In the genomic region with DNA sequence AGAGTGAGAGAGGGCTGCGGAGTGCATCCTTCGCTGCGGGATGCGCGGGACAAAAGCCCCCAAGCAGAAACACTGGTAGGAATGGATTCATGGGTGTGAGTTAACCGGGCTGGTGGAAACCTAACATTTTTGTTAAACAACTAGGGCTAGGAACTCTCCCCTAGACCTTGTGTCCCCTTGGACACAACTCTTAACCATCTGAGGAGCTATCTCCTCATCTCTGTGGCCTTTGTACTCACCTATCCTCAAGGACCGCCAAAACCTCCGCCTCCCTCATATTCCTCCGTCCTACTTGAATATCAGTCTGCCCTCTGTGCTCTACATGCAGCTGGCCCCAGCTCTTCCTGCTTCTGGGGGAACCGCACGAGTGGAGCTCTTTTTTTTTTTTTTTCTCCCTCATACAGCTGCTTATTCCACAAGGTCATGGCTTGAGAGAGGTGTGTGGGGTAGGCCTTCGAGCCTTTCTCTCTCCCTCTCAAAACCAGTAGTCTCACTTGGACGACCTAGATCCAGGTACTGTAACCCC, we compare ENCODE assay signal across 10 mouse cellular contexts. TPM values are rescaled to one million over a fixed set of nuclear protein-coding genes. Genes with fewer than 3 reads are reported as not detected.
DNase-seq lines count a peak whose midpoint lies in the region; ATAC-seq lines count a peak whose summit lies in the region.
"Had no signal": no experiment of that assay in that cellular context is flagged by ENCODE, and none has a peak within 500 bp of the region (broad histone marks: within the 10 kb centered on the region; RNA-seq: fewer than 3 reads in every experiment).

No protein-coding gene starts in this region.

- no peak for DNase-seq in kidney, postnatal 36 days
- DNase-seq in forebrain, embryonic 11.5 days (ENCODE audit: low spot score), result no peak
- peak; percentile 35 for DNase-seq in limb, embryonic 10.5 days (ENCODE audit: low spot score)
- DNase-seq in ovary, postnatal 14 days (ENCODE audit: low spot score), result no peak
- DNase-seq in right cerebral cortex, postnatal 25 days, result no peak
- no peak for DNase-seq in thymus, postnatal 25 days

- H3K9me3 ChIP-seq in kidney, embryonic 16.5 days (ENCODE audit: low read length), result no peaks in the 10 kb centered on the region
- H3K9me3 ChIP-seq in forebrain, embryonic 11.5 days (ENCODE audit: control insufficient read depth, low read length), result no peaks in the 10 kb centered on the region
- no peaks in the 10 kb centered on the region for H3K9me3 ChIP-seq in limb, embryonic 10.5 days (replicated peaks)
- H3K9me3 ChIP-seq in neural tube, embryonic 13.5 days, result no peaks in the 10 kb centered on the region
- H3K9me3 ChIP-seq: G1E had no signal

- WGBS in kidney, embryonic 16.5 days, result 20% methylated on average over 13 of the region's 13 CpGs
- WGBS in forebrain, embryonic 11.5 days, result 19% methylated on average over 13 of the region's 13 CpGs
- 32% methylated on average over 13 of the region's 13 CpGs for WGBS in limb, embryonic 10.5 days
- 25% methylated on average over 13 of the region's 13 CpGs for WGBS in neural tube, embryonic 13.5 days

- H3K4me1 ChIP-seq in kidney, embryonic 16.5 days (ENCODE audit: insufficient read depth, low read length), result 0 out of 2 replicates have a peak, but pooled peaks cover 6% of the 10 kb centered on the region
- peaks cover 7% of the 10 kb centered on the region; the same call in 1 of the 2 replicates for H3K4me1 ChIP-seq in forebrain, embryonic 11.5 days (replicated peaks; ENCODE audit: control insufficient read depth, insufficient read depth, low read length)
- peaks cover 19% of the 10 kb centered on the region for H3K4me1 ChIP-seq in limb, embryonic 10.5 days
- peaks cover 14% of the 10 kb centered on the region for H3K4me1 ChIP-seq in neural tube, embryonic 13.5 days (replicated peaks)

- no peak overlapping the region for H3K27ac ChIP-seq in kidney, embryonic 16.5 days (ENCODE audit: low read length)
- H3K27ac ChIP-seq in forebrain, embryonic 11.5 days (ENCODE audit: low read depth, low read length), result peak overlapping the region; percentile 87
- peak overlapping the region; percentile 86 for H3K27ac ChIP-seq in limb, embryonic 10.5 days
- H3K27ac ChIP-seq in neural tube, embryonic 13.5 days (replicated peaks), result peak overlapping the region; percentile 85

- H3K4me3 ChIP-seq in kidney, embryonic 16.5 days (ENCODE audit: low read length), result peak overlapping the region; percentile 32
- peak overlapping the region; percentile 27 for H3K4me3 ChIP-seq in forebrain, embryonic 11.5 days (ENCODE audit: low read depth, low read length)
- H3K4me3 ChIP-seq in limb, embryonic 10.5 days, result peak overlapping the region; percentile 46
- peak overlapping the region; percentile 35 for H3K4me3 ChIP-seq in neural tube, embryonic 13.5 days
- H3K4me3 ChIP-seq: myocyte had no signal

- H3K36me3 ChIP-seq in kidney, embryonic 16.5 days (ENCODE audit: insufficient read depth, low read length), result no peaks in the 10 kb centered on the region
- no peaks in the 10 kb centered on the region for H3K36me3 ChIP-seq in forebrain, embryonic 11.5 days (ENCODE audit: control insufficient read depth, insufficient read depth, low read length)
- no peaks in the 10 kb centered on the region for H3K36me3 ChIP-seq in limb, embryonic 10.5 days
- H3K36me3 ChIP-seq in neural tube, embryonic 13.5 days, result no peaks in the 10 kb centered on the region
- H3K36me3 ChIP-seq: G1E had no signal

- peaks cover 28% of the 10 kb centered on the region for H3K27me3 ChIP-seq in kidney, embryonic 16.5 days (ENCODE audit: insufficient read depth, low read length)
- peaks cover 13% of the 10 kb centered on the region for H3K27me3 ChIP-seq in forebrain, embryonic 11.5 days (ENCODE audit: control insufficient read depth, insufficient read depth, low read length)
- H3K27me3 ChIP-seq in limb, embryonic 10.5 days (ENCODE audit: low read depth, poor library complexity, severe bottlenecking), result peaks cover 42% of the 10 kb centered on the region
- peaks cover 39% of the 10 kb centered on the region for H3K27me3 ChIP-seq in neural tube, embryonic 13.5 days

- peak overlapping the region; percentile 22; the same call in 1 of the 2 replicates for H3K9ac ChIP-seq in kidney, embryonic 16.5 days (replicated peaks; ENCODE audit: low read length)
- H3K9ac ChIP-seq in forebrain, embryonic 11.5 days (ENCODE audit: low read length), result peak overlapping the region; percentile 69
- peak overlapping the region; percentile 74 for H3K9ac ChIP-seq in neural tube, embryonic 13.5 days

- ATAC-seq in kidney, embryonic 16.5 days (ENCODE audit: low FRiP score, low TSS enrichment), result no peak
- 0 out of 2 replicates have a peak, but pooled peaks have one; percentile 18 for ATAC-seq in forebrain, embryonic 11.5 days (replicated peaks; ENCODE audit: low FRiP score)
- peak; percentile 42; the same call in 1 of the 2 replicates for ATAC-seq in neural tube, embryonic 13.5 days (ENCODE audit: low read depth)

- peak overlapping the region; percentile 49 for H3K4me2 ChIP-seq in kidney, embryonic 16.5 days (replicated peaks; ENCODE audit: low read depth, low read length)
- H3K4me2 ChIP-seq in forebrain, embryonic 11.5 days (ENCODE audit: low read depth, low read length, severe bottlenecking), result peak overlapping the region; percentile 63
- H3K4me2 ChIP-seq in neural tube, embryonic 13.5 days, result peak overlapping the region; percentile 62

RNA-seq across cellular contexts. Expression of gene 5730409E04Rik, which starts 10.8 kb away (rescaled TPM):
- polyA plus RNA-seq in kidney, embryonic 16.5 days (2015; fragmentation: Nextera tagmentation; extraction: Ambion mirVana), result 1.5 and 2.2 TPM in 2 replicates
- polyA plus RNA-seq in forebrain, embryonic 11.5 days (2014; fragmentation: Nextera tagmentation; extraction: Ambion mirVana), result 1.7 TPM in 2 replicates
- 1.3 and 1.8 TPM in 2 replicates for polyA plus RNA-seq in limb, embryonic 10.5 days (2016; fragmentation: Nextera tagmentation; extraction: Ambion mirVana)
- 7.2 and 7.6 TPM in 2 replicates for polyA plus RNA-seq in neural tube, embryonic 13.5 days (2015; fragmentation: Nextera tagmentation; extraction: Ambion mirVana)
- polyA plus RNA-seq: G1E had no signal

RNA-seq across cellular contexts. Expression of gene Psmb2, which starts 57.0 kb away (rescaled TPM):
- 457 and 483 TPM in 2 replicates for polyA plus RNA-seq in kidney, embryonic 16.5 days (2015; fragmentation: Nextera tagmentation; extraction: Ambion mirVana)
- polyA plus RNA-seq in forebrain, embryonic 11.5 days (2014; fragmentation: Nextera tagmentation; extraction: Ambion mirVana), result 503 and 528 TPM in 2 replicates
- 593 TPM in 2 replicates for polyA plus RNA-seq in limb, embryonic 10.5 days (2016; fragmentation: Nextera tagmentation; extraction: Ambion mirVana)
- 464 and 490 TPM in 2 replicates for polyA plus RNA-seq in neural tube, embryonic 13.5 days (2015; fragmentation: Nextera tagmentation; extraction: Ambion mirVana)

Comparison
In these comparisons a context has a peak if more than half of its experiments do, and no peak if none do; other contexts are left out.
1. H3K9ac ChIP-seq: peak in every context shown above with its lines; median percentile 74 in neural tube, embryonic 13.5 days; 69 in forebrain, embryonic 11.5 days; 22 in kidney, embryonic 16.5 days.